Mouse (Mus musculus) pancreas, adult 10 weeks (tissue): ENCODE results near the gene Rad9b. TPM values are rescaled to one million over a fixed set of nuclear protein-coding genes. Genes with fewer than 3 reads are reported as not detected.

Experiments used
- polyA plus RNA-seq: library from polyadenylated mRNA; stranded (reverse); fragments of 350-450 nt; fragmentation: Illumina TruSeq; extraction: RNeasy Lipid Tissue Mini Kit (QIAGEN cat#74804); gene quantifications from one replicate; pipeline ENCODE4 v1.2.3, GENCODE M21; 2015; ENCODE audit warnings: low read depth, low replicate concordance; ENCODE audit not compliant: insufficient read depth

Gene Rad9b
- polyA plus RNA-seq = 2.9 TPM

DNA sequence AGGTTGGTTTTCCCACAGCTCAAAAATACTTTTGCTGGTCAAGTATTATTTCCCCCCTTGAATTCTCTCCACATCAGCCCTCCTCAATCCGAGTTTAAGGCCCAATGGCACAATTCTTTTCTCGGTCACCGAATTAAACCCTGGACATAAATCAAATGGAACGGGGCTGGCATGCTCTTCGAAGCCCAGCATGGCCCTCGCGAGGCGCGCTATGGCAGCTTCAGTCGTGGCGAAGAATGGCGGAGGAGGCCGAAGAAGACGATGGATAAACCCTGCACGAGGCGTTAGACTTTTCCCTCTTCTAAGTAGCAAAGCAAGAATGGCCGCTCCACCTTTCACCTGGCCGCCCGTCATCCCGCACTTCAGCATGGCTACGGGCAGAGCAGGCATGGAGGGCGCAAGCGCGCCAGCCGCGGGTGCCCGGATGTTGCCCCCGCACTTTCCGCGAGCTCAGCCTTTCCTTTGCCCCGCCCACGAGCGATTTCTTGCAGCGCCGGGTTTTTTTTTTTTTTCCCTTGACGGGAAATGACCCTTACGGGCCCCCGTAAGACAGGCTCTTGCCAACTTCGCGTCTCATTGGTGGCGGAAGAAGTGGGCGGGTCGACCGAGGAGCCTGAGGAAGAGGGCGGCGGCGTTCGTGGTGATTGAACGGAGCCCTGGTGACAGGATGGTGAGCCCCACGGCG lies at the start of gene Rad9b, which contains the start of gene Vps29:
Gene Rad9b, minus strand, starts transcription at position 427 of the 685 bp plus-strand sequence.
Gene Vps29, plus strand, starts transcription at position 563 of the 685 bp plus-strand sequence.

DNA sequence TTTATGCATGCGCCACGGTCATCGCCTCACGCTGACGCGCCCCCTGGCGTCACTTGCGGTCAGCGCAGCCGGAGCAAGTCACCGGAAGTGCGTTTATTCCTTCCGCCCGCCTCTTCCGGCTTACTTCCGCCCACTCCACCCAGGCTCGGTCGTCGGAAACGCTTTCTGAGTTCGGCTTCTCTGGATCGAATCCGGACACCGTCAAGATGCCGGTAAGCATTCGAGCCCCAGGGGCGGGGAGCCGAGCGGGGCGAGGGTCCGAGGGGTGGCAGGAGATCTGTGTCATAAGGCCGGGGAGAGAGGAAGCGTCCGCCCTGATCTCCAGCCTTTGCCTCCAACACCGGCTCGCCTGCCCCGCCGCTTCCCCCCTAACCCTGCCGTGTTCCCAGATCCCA lies 37.8 kb upstream of the Rad9b start, which contains the start of gene Arpc3:
Gene Arpc3, plus strand, starts transcription at position 93 of the 395 bp plus-strand sequence.

DNA sequence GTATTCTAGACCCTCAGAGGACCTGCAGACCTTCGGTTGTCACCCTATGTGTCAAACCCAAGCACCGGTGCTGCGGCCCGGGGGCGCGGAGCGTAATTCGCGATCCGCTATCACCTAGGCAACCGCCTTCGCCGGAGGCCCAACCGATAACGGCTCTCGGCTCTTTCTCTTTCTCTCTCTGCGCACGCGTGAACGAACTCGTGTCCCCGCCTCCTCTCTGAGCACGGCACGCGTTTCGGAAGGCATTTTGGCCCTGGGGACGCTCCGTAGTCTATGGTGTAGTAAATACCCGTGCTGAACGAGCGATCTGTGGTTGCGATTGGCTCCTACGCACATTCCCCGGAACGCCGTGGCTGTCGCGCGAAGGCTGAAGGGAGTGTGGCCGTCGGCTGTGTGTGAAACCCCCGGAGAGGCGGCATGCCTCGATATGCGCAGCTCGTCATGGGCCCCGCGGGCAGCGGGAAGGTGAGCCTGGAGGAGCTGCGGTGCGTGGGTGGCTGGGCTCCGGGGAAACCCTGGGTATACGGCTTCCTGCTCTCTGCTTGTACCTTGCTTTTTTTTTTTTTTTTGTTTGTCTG lies 18.2 kb upstream of the Rad9b start, which contains the start of gene Fam216a:
Gene Fam216a, minus strand, starts transcription at position 173 of the 578 bp plus-strand sequence.

DNA sequence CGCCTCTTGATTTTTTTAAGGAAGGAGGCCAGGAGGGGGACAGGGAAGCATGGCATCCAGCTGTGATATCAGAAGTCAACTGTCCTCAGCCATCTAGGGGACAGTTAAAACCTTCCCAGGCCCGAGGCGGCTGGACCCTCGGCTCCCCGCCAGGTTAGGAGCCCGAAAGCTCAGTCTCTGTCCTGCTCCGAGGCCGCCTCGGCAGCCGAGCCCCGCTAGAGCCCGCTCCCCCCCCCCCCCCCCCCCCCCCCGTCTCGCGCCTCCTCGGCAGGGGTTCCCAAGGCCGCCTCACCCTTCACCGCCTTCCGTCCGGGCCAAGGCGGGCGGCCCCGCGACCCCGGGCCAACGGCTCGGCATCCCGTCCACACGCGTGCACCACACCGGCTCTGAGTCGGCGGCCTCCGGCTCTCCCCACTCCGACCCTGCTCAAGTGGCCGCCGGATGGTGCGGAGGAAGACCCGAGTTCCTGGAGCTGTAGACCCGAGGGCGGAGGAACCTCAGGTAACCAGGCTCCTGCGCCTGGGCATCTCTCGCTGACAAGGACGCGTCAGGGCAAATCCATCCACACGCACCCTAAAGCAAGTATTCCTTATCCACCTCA lies 17.7 kb upstream of the Rad9b start, which contains the start of gene Gpn3:
Gene Gpn3, plus strand, starts transcription at position 286 of the 601 bp plus-strand sequence.

DNA sequence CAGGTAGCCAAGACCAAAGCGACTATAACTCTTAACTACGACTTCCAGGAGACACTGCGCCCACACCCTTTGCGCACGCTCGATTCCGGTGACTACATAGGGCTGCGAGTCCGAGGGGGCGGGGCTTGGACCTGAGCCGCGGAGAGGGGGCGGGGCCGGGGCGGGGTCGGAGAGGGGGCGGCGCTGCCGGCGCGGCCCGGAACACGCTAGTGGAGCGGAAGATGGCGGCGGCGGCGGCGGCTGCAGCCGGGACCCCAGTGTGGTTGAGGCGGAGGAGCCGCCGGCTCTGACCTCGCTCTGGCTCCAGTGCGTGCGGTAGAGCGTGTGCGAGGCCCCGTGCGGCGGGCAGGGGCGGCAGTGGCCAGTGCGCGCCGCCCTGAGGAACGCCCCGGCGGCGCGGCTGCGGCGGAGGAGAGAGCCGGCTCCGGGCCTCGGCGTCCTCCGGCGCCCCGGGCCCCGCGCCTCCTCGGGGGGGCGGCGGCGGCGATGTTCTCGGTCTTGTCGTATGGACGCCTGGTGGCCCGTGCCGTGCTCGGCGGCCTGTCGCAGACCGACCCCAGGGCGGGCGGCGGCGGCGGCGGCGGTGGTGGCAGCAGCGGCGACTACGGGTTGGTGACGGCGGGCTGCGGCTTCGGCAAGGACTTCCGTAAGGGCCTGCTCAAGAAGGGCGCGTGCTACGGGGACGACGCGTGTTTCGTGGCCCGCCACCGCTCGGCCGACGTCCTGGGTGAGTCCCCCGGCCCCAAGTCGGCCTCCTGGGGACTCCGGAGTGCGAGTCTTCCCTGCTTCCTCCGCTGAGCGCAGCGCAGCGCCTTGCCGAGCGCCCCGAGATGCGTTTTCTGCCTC lies 69.6 kb downstream of the Rad9b start, which contains the start of gene Pptc7:
Gene Pptc7, plus strand, starts transcription at position 183 of the 846 bp plus-strand sequence.

Other genes starting within 250 kb of the Rad9b start
- gene Ccdc63, start 213.4 kb downstream of the Rad9b start, polyA plus RNA-seq = not detected
- 33.8 TPM for gene Ppp1cc, start 196.0 kb downstream of the Rad9b start, polyA plus RNA-seq
- gene Hvcn1, start 147.4 kb downstream of the Rad9b start, polyA plus RNA-seq = 1.2 TPM
- gene Tctn1, start 89.8 kb downstream of the Rad9b start, polyA plus RNA-seq = 4.2 TPM
- gene Pptc7, start 69.9 kb downstream of the Rad9b start, polyA plus RNA-seq = 4.4 TPM
- 18.9 TPM for gene Vps29, start 136 bp upstream of the Rad9b start, polyA plus RNA-seq
- gene Gpn3, start 17.6 kb upstream of the Rad9b start, polyA plus RNA-seq = 4.8 TPM
- gene Fam216a, start 18.1 kb upstream of the Rad9b start, polyA plus RNA-seq = 3.3 TPM
- gene Arpc3, start 37.6 kb upstream of the Rad9b start, polyA plus RNA-seq = 50.4 TPM
- gene Anapc7, start 67.5 kb upstream of the Rad9b start, polyA plus RNA-seq = 3.8 TPM
- 41.6 TPM for gene Atp2a2, start 148.0 kb upstream of the Rad9b start, polyA plus RNA-seq